Mouse (Mus musculus) R1 (cell line): Measurements from ENCODE around the gene Itga2b.
A peak's percentile ranks its signal among the peaks of the same experiment; 100 is the strongest.

Experiments used
- DNase-seq: peaks from one replicate; pipeline ENCODE4 v3.0.0-alpha.2; 2018; ENCODE audit warnings: low read depth, low spot score

Itga2b gene

GRCm38 (mm10) chr11:102460541-102460940, 9.4 kb downstream of the Itga2b start:
- DNase-seq, result peak; percentile 48

- peak; percentile 97 for DNase-seq
Measured at GRCm38 (mm10) chr11:102455740-102456396, 14.1 kb downstream of the Itga2b start.

DNA sequence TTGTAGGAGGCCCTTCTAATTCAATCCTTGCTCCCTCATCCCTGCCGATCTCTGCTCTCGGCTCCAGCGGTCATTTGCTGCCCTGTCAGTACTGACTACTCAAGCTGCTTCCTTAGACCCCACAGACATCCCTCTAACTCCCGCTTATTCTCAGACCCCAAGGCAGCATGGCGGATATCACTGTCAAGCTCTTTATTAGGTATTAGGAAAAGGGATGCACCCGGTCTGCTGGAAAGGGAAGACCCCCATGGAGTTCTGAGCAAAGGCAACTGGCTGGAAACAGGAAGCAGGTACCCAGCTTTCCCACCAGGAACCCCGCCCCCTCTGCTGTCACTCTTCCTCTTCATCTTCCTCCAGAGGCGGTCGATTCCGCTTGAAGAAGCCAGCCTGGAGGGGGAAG, 16.8 kb downstream of the Itga2b start:
- DNase-seq, result no peak

DNA sequence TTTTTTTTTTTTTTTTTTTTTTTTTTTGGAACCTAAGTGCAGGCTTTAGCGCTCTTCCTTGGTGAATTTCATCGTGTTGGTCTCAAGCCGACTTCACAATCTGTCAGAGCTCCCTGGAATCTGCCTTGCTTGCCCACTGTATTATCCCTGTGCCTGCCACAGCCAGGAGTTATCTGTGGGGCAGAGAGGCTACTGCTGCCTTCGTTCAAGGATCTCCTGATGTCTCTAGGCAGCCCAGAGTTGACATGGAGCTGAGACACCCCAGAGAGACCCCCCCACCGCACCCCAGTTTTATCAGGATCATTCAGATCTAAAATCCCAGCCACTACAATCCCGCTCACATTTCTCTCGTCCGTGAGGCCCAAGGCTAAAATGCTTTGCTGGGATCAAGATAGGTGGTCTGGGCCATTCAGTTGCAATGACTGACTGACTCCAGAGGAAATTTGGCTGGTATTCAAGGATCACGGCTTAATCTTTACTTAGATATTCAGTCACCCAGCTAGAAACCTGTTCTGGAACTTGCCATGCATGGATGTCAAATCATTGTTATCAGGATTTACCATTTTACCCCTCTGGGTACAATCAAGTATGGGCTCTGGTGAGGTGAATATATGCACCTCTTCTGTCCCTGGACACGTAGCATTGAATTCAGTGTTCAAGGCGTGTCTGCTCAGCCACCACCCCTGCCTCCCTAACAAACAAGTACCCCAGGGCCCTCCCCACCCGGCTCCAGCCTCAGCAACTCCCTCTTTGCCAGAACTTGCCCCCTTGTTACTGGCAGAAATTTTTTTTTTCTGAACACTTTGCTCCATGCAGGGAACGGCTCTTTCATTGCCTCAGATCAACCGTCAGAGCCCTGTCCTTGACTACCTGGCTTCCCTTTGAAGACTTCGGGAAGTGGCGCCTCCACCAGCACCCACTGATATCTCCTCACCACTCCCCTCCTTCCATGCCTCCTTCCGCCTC, 20.6 kb downstream of the Itga2b start:
- DNase-seq, result no peak

- peak; percentile 83 for DNase-seq
Measured at GRCm38 (mm10) chr11:102448327-102448726, 21.6 kb downstream of the Itga2b start.

- DNase-seq, result peak; percentile 69
Measured at GRCm38 (mm10) chr11:102447497-102447896, 22.4 kb downstream of the Itga2b start, which contains the start of gene Fam171a2. TSS of gene Fam171a2 (minus strand) at chr11:102447682.

DNA sequence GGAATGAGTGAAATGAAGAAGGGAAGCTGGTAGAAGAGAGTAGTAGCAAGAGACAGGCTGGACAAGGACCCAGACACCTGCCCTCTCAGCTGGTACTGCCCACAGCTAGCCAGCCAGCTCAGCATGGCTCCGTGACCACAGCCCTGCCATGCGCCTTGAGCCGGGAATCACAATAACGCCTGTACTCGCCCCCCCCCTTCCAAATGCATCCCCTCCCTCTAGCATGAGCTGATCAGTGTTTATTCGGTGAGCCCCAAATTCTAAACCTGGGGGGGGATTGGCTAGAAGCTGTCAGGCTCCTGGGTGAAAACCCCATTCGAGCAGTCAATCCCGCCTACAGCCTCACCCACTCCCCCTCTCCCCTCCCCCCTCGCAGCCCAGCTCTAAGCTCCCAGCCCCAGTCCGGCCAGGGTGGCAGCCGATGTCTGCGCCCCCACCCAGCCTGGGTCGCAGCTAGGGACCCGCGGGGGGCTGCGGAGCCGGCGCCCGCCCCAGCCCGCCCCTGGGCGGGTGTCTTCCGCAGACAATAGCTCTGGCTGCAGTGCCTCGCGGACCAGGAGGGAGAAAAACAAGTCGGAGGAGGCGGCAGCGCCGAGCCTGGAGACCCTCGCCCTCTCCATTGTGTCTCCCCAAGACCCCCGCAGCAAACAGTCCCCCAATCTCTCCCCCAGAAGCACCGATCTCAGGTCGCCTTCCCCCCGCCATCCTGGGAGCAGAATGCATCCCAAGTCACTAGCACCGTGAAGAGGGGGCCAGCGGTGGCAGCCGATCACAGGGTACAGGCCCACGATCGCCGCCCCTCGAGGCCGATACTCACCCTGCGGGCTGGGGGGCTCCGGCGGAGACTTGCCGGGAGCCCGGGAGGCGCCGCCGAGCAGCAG, 23.1 kb downstream of the Itga2b start:
- DNase-seq, result peak; percentile 47

DNA sequence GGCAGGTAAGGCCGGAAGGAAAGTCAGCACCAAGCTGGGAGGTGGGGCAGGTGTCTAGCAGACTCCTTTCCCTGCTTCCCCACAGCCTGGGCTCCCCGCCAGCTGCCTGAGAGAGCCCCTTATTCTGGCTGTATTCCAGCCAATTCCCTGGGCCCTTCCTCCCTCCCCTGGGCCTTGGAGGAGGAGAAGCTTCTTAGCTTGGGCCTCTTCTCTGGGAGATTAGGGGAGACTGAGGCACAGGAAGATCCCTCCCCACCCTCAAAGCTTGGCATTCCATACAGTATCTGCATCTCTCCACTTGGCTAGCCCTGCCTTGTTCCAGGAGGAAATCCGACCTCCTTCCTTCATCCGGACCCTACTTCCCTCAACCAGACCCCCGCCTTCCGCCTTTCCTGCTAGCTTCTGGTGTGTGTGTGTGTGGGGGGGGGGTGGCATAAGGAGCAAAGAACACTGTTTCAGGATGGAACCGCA, 24.0 kb downstream of the Itga2b start:
- no peak for DNase-seq

DNA sequence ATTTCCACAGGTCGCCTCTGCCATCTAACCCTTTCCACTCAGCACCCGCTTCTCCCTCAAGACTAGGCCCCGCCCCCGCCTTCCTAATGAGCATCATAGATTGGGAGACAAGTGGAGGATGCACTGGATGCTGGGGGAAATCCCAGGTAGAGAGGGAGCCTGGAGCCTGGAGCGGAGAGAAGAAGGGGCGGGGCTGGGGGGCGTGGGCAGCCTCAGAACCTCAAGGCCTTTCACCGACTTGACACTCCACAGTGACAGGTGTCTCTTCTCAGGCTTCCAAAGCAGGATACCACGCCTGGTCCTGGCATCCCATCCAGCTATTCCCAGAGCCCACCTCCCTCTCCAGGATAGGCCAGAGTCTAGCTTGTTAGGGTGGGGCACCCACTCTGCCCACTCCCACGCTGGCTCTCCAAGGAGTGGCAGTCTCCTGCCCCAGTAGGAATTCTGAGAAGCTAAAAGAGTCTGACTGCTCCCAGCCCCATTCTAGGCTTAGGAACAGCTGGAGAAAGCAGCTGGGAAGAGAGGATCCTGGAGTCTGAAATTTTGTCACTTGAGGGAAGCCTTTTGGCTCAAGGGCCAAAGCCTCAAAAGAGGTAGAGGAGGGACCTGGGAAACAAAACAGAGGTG, 24.5 kb downstream of the Itga2b start:
- peak; percentile 98 for DNase-seq

GRCm38 (mm10) chr11:102444781-102445180, 25.1 kb downstream of the Itga2b start:
- DNase-seq, result peak; percentile 60

- no peak for DNase-seq
Measured at GRCm38 (mm10) chr11:102444321-102444720, 25.6 kb downstream of the Itga2b start.

DNA sequence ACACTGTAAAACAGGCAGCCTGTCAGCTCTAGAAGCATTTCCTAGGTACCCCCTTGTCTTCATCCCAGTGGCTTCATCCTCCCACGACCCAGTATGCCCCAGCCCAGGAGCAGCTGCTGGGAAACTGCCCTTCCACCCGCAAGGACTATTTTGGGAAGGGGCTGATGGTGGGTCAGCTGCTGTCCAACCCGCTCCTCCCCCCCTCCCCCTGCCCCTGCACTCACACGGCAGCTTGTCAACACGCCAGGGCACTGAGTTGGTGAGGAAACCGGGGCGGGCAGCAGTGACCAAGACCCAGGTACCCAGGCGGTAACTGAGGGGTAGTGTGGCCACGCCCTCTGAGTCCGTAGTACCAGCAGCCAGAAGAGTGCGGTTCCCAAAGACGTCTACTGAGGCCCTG, 26.2 kb downstream of the Itga2b start:
- DNase-seq, result no peak

DNA sequence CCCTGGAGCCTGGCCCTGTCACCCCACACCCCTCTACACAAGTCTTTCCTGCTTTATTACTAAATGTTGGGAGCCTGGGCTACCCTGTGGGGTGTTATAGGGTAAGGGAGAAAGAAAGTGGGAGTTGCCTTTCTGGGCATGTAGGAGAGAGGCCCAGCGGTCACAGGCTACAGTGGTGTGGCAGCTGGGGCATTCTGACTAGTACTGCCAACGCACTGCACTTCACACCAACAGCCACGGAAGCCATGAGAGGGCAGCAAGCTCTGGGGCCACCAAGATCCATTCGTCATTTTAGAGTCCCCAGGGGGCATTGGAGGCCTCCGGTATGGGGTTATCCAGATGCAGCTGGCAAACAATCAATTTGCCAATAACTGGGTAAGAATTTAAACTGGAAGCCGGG, 27.8 kb downstream of the Itga2b start:
- no peak for DNase-seq

GRCm38 (mm10) chr11:102441434-102441833, 28.5 kb downstream of the Itga2b start:
- peak; percentile 82 for DNase-seq

DNA sequence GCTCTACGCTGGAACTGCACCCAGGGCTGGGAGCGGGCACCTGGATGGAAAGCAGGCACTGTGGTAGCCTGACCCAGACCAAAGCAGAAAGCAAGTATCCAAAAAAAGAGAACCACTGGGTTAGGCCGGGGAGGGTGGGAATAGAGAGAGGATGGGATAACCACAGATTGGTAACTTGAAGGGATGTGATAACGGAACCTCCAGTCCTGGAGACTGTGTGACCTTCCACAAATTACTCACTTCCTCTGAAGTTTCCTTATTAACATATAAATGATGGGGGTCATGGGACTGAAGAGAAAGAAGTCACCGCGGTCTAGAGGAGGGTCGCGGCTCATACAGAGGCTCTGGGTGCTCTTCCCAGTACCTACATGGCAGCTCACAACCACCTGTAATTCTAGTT, 29.7 kb downstream of the Itga2b start:
- DNase-seq, result no peak

GRCm38 (mm10) chr11:102439093-102440082, 30.5 kb downstream of the Itga2b start:
- DNase-seq, result no peak

DNA sequence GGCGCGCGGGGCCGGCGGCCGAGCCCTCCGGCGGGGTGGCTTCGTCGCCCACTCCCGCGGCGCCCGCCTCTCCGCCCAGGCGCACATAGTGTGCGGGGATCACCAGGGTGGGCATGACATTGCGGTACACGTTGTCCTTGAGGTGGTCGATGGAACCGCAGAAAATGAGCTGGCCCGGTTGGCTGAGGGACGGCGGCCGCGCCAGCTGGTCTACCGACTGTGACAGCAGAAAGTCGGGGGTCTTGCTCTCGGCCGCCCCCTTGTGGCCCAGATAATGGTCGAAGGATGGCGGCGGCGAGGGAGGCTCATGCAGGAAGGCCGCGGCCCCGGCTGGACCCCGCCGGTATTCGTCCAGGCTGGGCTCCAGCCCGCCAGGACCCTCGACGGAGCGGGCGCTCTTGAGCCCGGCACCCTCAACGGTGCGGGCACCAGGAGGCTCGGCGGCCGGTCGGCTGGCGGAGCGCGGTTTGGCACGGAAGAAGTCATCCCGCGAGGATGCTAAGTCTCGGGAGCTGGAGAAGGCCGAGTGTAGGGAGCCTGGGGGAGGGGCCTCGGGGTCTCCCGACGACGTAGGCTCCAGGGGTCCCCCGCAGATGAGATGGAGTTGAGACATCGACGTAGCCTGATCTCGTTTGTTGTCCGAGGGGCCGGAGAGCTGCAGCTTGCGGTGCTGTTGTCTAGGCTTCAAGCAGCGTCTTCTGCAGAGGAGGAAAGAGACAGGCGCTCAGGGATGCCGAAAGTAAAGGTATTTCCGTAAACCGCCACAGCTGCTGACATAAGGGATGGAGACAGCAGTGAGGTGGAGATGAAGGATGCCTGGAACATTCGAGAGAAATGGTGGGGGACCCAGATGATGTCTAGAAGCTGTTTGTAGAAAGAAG, 31.5 kb downstream of the Itga2b start:
- peak; percentile 83 for DNase-seq

DNA sequence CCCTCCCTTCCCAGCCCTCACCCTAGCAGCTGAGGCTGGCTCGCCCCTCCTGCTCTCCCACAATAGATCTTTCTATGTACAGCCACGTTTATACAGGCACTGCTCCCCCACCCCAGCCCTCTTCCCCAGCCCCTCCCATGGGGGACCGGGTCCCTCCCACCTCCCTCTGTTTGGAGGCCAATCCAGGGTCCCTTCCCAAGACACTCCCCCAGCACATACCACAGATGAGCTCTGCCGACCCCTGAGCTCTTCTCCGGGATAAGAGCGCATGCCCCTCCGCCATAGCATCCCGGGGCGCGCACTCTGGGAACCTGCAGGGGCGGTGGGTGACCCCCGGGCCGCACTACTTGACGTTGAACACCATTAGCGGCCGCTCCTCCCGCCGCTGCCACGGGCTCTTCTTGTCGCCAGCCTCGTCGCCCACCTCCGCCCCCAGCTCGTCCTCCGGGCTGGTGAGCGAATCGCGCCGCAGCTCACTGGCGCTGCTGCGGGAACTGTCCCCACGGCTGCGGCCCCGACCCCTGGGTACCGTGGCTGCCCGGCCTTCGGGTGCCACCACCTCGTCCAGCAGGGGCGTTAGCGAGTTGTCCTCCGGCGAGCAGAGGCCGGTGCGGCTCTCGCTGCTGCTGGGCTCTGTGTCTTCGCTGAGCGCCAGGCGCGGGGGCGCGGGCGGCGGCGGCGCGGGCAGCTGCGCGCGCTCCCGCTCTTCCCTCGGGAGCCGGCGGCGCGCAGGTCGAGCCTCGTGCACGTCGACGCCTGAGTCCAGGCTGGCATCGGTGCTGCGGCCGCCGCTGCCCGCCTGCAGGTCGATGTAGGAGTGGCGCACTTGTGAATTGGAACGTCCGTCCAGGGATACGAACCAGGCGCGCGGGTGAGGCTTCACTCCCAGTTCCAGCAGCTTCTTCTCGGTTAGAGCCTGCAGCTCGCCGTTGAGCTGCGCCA, 32.5 kb downstream of the Itga2b start:
- peak; percentile 96 for DNase-seq
